Mouse (Mus musculus) liver, embryonic 16.5 days (tissue): Measurements from ENCODE around the gene Sptbn1. TPM values are rescaled to one million over a fixed set of nuclear protein-coding genes. Genes with fewer than 3 reads are reported as not detected.

Experiments
- ATAC-seq: fragments of 200-750 bp; cut with Nextera tagmentation; 2 replicates; pipeline ENCODE4 v1.8.0; 2017; ENCODE audit warnings: low read depth, mild to moderate bottlenecking, moderate number of reproducible peaks, moderate library complexity
- H3K27ac ChIP-seq: fragments of 300-500 bp; sonication (generic); 2 replicates; pipeline ENCODE4 v1.5.1; 2014; ENCODE audit warnings: mild to moderate bottlenecking, low read length
- H3K27me3 ChIP-seq: fragments of 300-500 bp; sonication (generic); 2 replicates; pipeline ENCODE4 v1.6.1; 2014; ENCODE audit warnings: low read depth, low read length, mixed read lengths; ENCODE audit not compliant: control insufficient read depth, insufficient read depth
- H3K36me3 ChIP-seq: fragments of 300-500 bp; sonication (generic); 2 replicates; pipeline ENCODE4 v1.6.1; 2014; ENCODE audit warnings: mild to moderate bottlenecking; ENCODE audit not compliant: control insufficient read depth, insufficient read depth
- H3K4me1 ChIP-seq: fragments of 300-500 bp; sonication (generic); 2 replicates; pipeline ENCODE4 v1.6.1; 2014; ENCODE audit warnings: low read depth, low read length, mixed read lengths; ENCODE audit not compliant: control insufficient read depth
- H3K4me2 ChIP-seq: fragments of 300-500 bp; sonication (generic); 2 replicates; pipeline ENCODE4 v1.6.1; 2014; ENCODE audit warnings: low read depth, low read length, mixed read lengths
- H3K4me3 ChIP-seq: fragments of 300-500 bp; sonication (generic); 2 replicates; pipeline ENCODE4 v1.5.1; 2014; ENCODE audit warnings: low read depth, mild to moderate bottlenecking, low read length
- H3K9ac ChIP-seq: fragments of 300-500 bp; sonication (generic); 2 replicates; pipeline ENCODE4 v1.6.1; 2014; ENCODE audit warnings: low read depth, low read length
- H3K9me3 ChIP-seq: fragments of 300-500 bp; sonication (generic); replicated peaks from 2 replicates; pipeline ENCODE4 v1.6.1; 2016; ENCODE audit warnings: low read length; ENCODE audit not compliant: control insufficient read depth
- WGBS: fragments of 180-500 bp; shearing (Covaris S2); extraction: QIAGEN DNeasy Blood & Tissue Kit; methylation state at CpG from one replicate; pipeline ENCODE4 v1.1.7; 2014; ENCODE audit not compliant: insufficient replicate concordance; 5-methylcytosine and 5-hydroxymethylcytosine counted together
- polyA plus RNA-seq: library from polyadenylated mRNA; unstranded; fragments of >200 nt; fragmentation: Nextera tagmentation; extraction: Ambion mirVana; gene quantifications from 2 replicates; pipeline ENCODE4 v1.2.1, GENCODE M21; 2015

Sptbn1 gene
- polyA plus RNA-seq, 1 experiment from 2014 or later = 18.6 TPM

GRCm38 (mm10) chr11:30211141-30211540 is 56.8 kb downstream of the Sptbn1 start:
- Histone ChIP-seq H3K9me3 (no peaks in the 10 kb centered on the region), H3K4me3 (no peak overlapping the region), H3K4me2 (no peak overlapping the region), H3K9ac (no peak overlapping the region), H3K27me3 (no peaks in the 10 kb centered on the region), H3K36me3 (no peaks in the 10 kb centered on the region), H3K27ac (no peak overlapping the region), H3K4me1 (no peaks in the 10 kb centered on the region; the same call in 1 of the 2 replicates)
- no peak for ATAC-seq
- WGBS = 35% methylated on average over 3 of the region's 3 CpGs

- WGBS = 65% methylated on average over 6 of the region's 6 CpGs
- Histone ChIP-seq H3K27me3 (no peaks in the 10 kb centered on the region), H3K4me1 (no peaks in the 10 kb centered on the region; the same call in 1 of the 2 replicates), H3K9ac (no peak overlapping the region), H3K27ac (no peak overlapping the region), H3K9me3 (no peaks in the 10 kb centered on the region), H3K4me2 (no peak overlapping the region), H3K4me3 (no peak overlapping the region), H3K36me3 (no peaks in the 10 kb centered on the region)
- ATAC-seq = no peak
These were observed 57.7 kb downstream of the Sptbn1 start for GRCm38 (mm10) chr11:30210100-30210811.

- no peak overlapping the region for H3K4me2 ChIP-seq
- H3K27ac ChIP-seq = no peak overlapping the region
- 61% methylated on average over 4 of the region's 4 CpGs for WGBS
- H3K9ac ChIP-seq = no peak overlapping the region
- H3K27me3 ChIP-seq = no peaks in the 10 kb centered on the region
- H3K4me3 ChIP-seq = no peak overlapping the region
- no peaks in the 10 kb centered on the region for H3K9me3 ChIP-seq
- H3K4me1 ChIP-seq = no peaks in the 10 kb centered on the region; the same call in 1 of the 2 replicates
- peak; percentile 42; the same call in 1 of the 2 replicates for ATAC-seq
- no peaks in the 10 kb centered on the region for H3K36me3 ChIP-seq
These were observed 58.5 kb downstream of the Sptbn1 start for GRCm38 (mm10) chr11:30209495-30209894.

GRCm38 (mm10) chr11:30204398-30204797 is 63.6 kb downstream of the Sptbn1 start:
- Histone ChIP-seq H3K27ac (no peak overlapping the region), H3K4me2 (no peak overlapping the region), H3K4me1 (no peaks in the 10 kb centered on the region; the same call in 1 of the 2 replicates), H3K4me3 (no peak overlapping the region), H3K36me3 (no peaks in the 10 kb centered on the region), H3K9me3 (no peaks in the 10 kb centered on the region), H3K9ac (no peak overlapping the region), H3K27me3 (no peaks in the 10 kb centered on the region)
- peak; percentile 70; the same call in 1 of the 2 replicates for ATAC-seq

- no peak for ATAC-seq
- Histone ChIP-seq H3K9me3 (no peaks in the 10 kb centered on the region), H3K27ac (no peak overlapping the region), H3K27me3 (peaks cover 16% of the 10 kb centered on the region), H3K4me3 (no peak overlapping the region), H3K36me3 (no peaks in the 10 kb centered on the region), H3K4me2 (no peak overlapping the region), H3K4me1 (peaks cover 2% of the 10 kb centered on the region), H3K9ac (no peak overlapping the region)
These were observed 67.6 kb downstream of the Sptbn1 start for GRCm38 (mm10) chr11:30200391-30200790.

GRCm38 (mm10) chr11:30198091-30198675 is 69.8 kb downstream of the Sptbn1 start:
- peak overlapping the region; percentile 64 for H3K4me3 ChIP-seq
- ATAC-seq = peak; percentile 80
- no peaks in the 10 kb centered on the region for H3K9me3 ChIP-seq
- peaks cover 16% of the 10 kb centered on the region for H3K27me3 ChIP-seq
- peak overlapping the region; percentile 83 for H3K27ac ChIP-seq
- WGBS = under 1% methylated on average over 34 of the region's 34 CpGs
- H3K4me1 ChIP-seq = peaks cover 4% of the 10 kb centered on the region
- peak overlapping the region; percentile 67 for H3K9ac ChIP-seq
- H3K4me2 ChIP-seq = peak overlapping the region; percentile 72
- no peaks in the 10 kb centered on the region for H3K36me3 ChIP-seq

- peak; percentile 79 for ATAC-seq
- H3K4me2 ChIP-seq = peak overlapping the region; percentile 72
- no peaks in the 10 kb centered on the region for H3K9me3 ChIP-seq
- peak overlapping the region; percentile 83 for H3K27ac ChIP-seq
- peak overlapping the region; percentile 67 for H3K9ac ChIP-seq
- H3K36me3 ChIP-seq = no peaks in the 10 kb centered on the region
- under 1% methylated on average over 21 of the region's 21 CpGs for WGBS
- peak overlapping the region; percentile 64 for H3K4me3 ChIP-seq
- H3K27me3 ChIP-seq = peaks cover 16% of the 10 kb centered on the region
- peaks cover 4% of the 10 kb centered on the region for H3K4me1 ChIP-seq
These were observed 70.3 kb downstream of the Sptbn1 start for GRCm38 (mm10) chr11:30197564-30198090.

- H3K9me3 ChIP-seq = no peaks in the 10 kb centered on the region
- H3K27me3 ChIP-seq = peaks cover 16% of the 10 kb centered on the region
- H3K4me1 ChIP-seq = peaks cover 7% of the 10 kb centered on the region
- H3K27ac ChIP-seq = peak overlapping the region; percentile 63
- H3K4me2 ChIP-seq = peak overlapping the region; percentile 72
- no peak for ATAC-seq
- WGBS = 22% methylated on average over 4 of the region's 4 CpGs
- peak overlapping the region; percentile 64 for H3K4me3 ChIP-seq
- no peaks in the 10 kb centered on the region for H3K36me3 ChIP-seq
- no peak overlapping the region for H3K9ac ChIP-seq
These were observed 71.5 kb downstream of the Sptbn1 start for GRCm38 (mm10) chr11:30196368-30197070.
